Mouse (Mus musculus): ENCODE measurements around the gene Zfp78.

Zfp78 gene

GRCm38 (mm10) chr7:6388971-6389370 lies 25.9 kb downstream of the Zfp78 start:
- no peak for DNase-seq (ENCODE audit: low spot score)

DNA sequence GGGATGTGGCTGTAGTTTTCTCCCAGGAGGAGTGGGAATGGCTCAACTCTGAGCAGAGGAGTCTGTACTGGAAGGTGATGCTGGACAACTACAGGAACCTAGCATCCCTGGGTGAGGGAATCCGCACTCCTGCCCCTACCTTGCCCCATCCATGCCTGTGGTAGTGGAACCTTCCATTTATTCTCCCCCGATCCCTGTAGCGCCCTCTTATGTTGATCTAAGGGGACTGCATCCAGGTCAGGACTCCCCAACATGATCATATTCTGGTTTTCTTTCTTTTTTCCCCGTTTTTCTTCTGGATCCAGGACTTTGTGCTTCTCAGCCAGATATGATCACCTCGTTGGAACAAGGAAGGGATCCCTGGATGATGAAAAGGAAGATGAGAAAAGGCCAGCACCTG lies 26.4 kb downstream of the Zfp78 start:
- DNase-seq (ENCODE audit: low spot score): no peak

- peak; percentile 74 for DNase-seq (ENCODE audit: low spot score)
These were observed 35.2 kb downstream of the Zfp78 start, which contains the start of gene Smim17 for GRCm38 (mm10) chr7:6397996-6398975. Gene Smim17 (plus strand): TSS chr7:6398715.

- DNase-seq (ENCODE audit: low spot score): peak; percentile 94
These were observed 47.0 kb downstream of the Zfp78 start, which contains the start of gene Gm20715 for GRCm38 (mm10) chr7:6410043-6410442. Gene Gm20715 (plus strand): TSS chr7:6410277.

GRCm38 (mm10) chr7:6414626-6415441 lies 51.8 kb downstream of the Zfp78 start:
- no peak for DNase-seq (ENCODE audit: low spot score)

DNA sequence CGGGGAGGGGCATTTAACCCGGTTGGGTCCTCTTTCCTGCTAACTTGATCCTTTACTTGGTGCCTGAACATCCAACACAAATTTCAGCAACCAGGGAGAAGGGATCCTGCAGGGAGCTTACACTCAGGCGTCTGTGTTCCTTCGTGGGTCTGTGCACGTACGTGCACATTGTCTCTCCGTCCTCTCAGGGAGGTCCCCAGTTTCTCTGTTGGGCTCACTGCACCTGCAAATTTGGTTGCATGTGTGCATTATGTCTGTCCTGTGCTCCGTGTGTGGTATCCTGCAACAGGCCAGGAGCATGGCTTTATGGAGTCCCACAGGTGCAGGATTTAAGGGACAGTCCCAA lies 52.3 kb downstream of the Zfp78 start:
- DNase-seq (ENCODE audit: low spot score): no peak

DNA sequence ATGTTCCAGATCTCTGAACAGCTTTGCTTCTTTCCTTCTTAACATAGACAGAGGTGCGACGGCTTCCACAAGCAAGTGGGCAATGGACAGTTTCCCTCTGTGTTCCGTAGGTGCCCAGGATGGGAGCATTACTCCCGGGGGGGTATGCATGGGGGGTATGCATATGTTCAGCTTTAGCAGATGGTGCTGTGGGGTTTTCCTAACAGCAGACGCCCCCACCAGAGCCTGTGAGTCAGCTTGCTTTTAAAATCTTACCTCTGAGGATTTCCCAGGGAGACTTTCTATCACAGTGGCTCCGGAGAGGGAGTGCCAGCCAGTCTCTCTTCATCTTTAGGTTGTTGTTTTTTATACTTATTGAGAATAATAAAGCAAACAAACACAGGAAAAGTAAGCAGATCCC lies 56.8 kb downstream of the Zfp78 start:
- no peak for DNase-seq (ENCODE audit: low spot score)

DNA sequence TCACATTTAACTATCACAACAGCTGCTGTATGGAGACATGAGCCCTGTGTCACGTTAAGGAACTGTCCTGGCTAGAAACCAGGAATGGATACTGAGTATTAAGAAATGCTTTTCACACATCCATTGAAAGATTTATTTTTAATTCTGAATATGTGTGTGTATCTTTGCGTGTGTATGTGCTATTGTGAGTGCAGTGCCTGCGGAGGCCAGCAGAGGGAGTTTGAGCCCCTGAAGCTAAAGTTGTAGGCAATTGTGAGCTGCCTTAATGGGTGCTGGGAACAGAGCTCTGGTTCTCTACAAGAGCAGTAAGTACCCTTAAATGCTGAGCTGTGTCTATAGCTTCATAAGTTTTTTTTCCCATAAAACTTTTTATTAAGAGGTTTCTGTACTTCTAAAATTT lies 66.3 kb downstream of the Zfp78 start:
- no peak for DNase-seq (ENCODE audit: low spot score)

DNA sequence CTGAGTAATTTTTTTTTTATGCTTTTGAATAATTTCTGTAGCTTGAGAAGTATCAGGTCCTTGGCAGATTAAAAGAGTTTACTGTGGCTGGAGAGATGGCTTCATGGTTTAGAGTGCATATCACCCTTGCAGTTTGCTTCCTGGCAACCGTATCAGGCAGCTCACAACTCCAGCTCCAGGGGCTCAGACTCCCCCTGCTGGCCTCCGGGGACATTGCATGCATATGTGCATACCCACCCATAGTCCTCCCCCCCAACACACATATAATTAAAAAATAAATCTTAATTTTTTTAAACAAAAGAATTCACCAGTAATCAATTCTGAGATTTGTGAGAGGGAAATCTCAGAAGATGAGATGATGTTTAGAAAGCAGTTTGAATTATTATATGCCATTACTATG lies 67.3 kb downstream of the Zfp78 start:
- peak; percentile 37 for DNase-seq (ENCODE audit: low spot score)

Data from retina, embryonic 14.5 days (tissue).